Mouse (Mus musculus): ENCODE data around the gene Gpx4. TPM values are rescaled to one million over a fixed set of nuclear protein-coding genes. Genes with fewer than 3 reads are reported as not detected.

Gene Gpx4
- polyA plus RNA-seq, 1 experiment from 2014 or later, result 1,058 TPM

GRCm38 (mm10) chr10:80072623-80073489 is 25.9 kb downstream of the Gpx4 start:
- Histone ChIP-seq H3K36me3 (ENCODE audit: insufficient read depth, low read length) (peaks cover 3% of the 10 kb centered on the region; the same call in 1 of the 2 replicates), H3K27ac (ENCODE audit: low read length) (peak overlapping the region; percentile 93; the same call in 1 of the 2 replicates), H3K4me2 (replicated peaks; ENCODE audit: low read depth, low read length) (0 out of 2 replicates have a peak overlapping the region, but pooled peaks have one; percentile 8), H3K4me1 (ENCODE audit: insufficient read depth, low read depth, low read length) (peaks cover 45% of the 10 kb centered on the region), H3K9me3 (ENCODE audit: low read length) (no peaks in the 10 kb centered on the region), H3K9ac (replicated peaks; ENCODE audit: low read depth) (peak overlapping the region; percentile 16; the same call in 1 of the 2 replicates), H3K27me3 (replicated peaks; ENCODE audit: insufficient read depth, low read length) (no peaks in the 10 kb centered on the region), H3K4me3 (ENCODE audit: low read depth, low read length) (no peak overlapping the region)
- WGBS, result 73% methylated on average over 20 of the region's 20 CpGs
- no peak for TF ChIP-seq CTCF (IDR thresholded peaks at IDR 0.05)
- TF ChIP-seq EP300 (IDR thresholded peaks at IDR 0.05), result 0 out of 2 replicates have a peak, but pooled peaks have one; percentile 21
- DNase-seq (ENCODE audit: low spot score) (peak; percentile 30), ATAC-seq (no peak)

- peaks cover 45% of the 10 kb centered on the region for H3K4me1 ChIP-seq (ENCODE audit: insufficient read depth, low read depth, low read length)
- 17% methylated on average over 28 of the region's 28 CpGs for WGBS
- DNase-seq (ENCODE audit: low spot score), result peak; percentile 96
Observed at GRCm38 (mm10) chr10:80074813-80075601, 28.0 kb downstream of the Gpx4 start.

GRCm38 (mm10) chr10:80075924-80076323 is 29.0 kb downstream of the Gpx4 start:
- Histone ChIP-seq H3K4me1 (ENCODE audit: insufficient read depth, low read depth, low read length) (peaks cover 45% of the 10 kb centered on the region), H3K4me3 (ENCODE audit: low read depth, low read length) (no peak overlapping the region), H3K27ac (ENCODE audit: low read length) (peak overlapping the region; percentile 95), H3K9ac (replicated peaks; ENCODE audit: low read depth) (no peak overlapping the region), H3K9me3 (ENCODE audit: low read length) (no peaks in the 10 kb centered on the region), H3K27me3 (replicated peaks; ENCODE audit: insufficient read depth, low read length) (no peaks in the 10 kb centered on the region), H3K4me2 (replicated peaks; ENCODE audit: low read depth, low read length) (no peak overlapping the region), H3K36me3 (ENCODE audit: insufficient read depth, low read length) (peaks cover 26% of the 10 kb centered on the region)
- ATAC-seq, result no peak
- DNase-seq (ENCODE audit: low spot score), result no peak
- WGBS, result 82% methylated on average over 1 of the region's 1 CpGs
- TF ChIP-seq CTCF (IDR thresholded peaks at IDR 0.05) (peak; percentile 18; the same call in 1 of the 2 replicates), EP300 (IDR thresholded peaks at IDR 0.05) (no peak)

More at GRCm38 (mm10) chr10:80074813-80075601, 28.0 kb downstream of the Gpx4 start:
- Histone ChIP-seq H3K27me3 (replicated peaks; ENCODE audit: insufficient read depth, low read length) (no peaks in the 10 kb centered on the region), H3K9me3 (ENCODE audit: low read length) (no peaks in the 10 kb centered on the region), H3K27ac (ENCODE audit: low read length) (peak overlapping the region; percentile 95), H3K36me3 (ENCODE audit: insufficient read depth, low read length) (peaks cover 18% of the 10 kb centered on the region; the same call in 1 of the 2 replicates), H3K4me2 (replicated peaks; ENCODE audit: low read depth, low read length) (peak overlapping the region; percentile 62), H3K9ac (replicated peaks; ENCODE audit: low read depth) (peak overlapping the region; percentile 60), H3K4me3 (ENCODE audit: low read depth, low read length) (peak overlapping the region; percentile 42)
- TF ChIP-seq EP300 (IDR thresholded peaks at IDR 0.05) (peak; percentile 81), CTCF (IDR thresholded peaks at IDR 0.05) (peak; percentile 73)
- peak; percentile 84 for ATAC-seq

- no peak overlapping the region for H3K4me2 ChIP-seq (replicated peaks; ENCODE audit: low read depth, low read length)
- ATAC-seq (no peak), DNase-seq (ENCODE audit: low spot score) (no peak)
- no peaks in the 10 kb centered on the region for H3K27me3 ChIP-seq (replicated peaks; ENCODE audit: insufficient read depth, low read length)
- H3K4me3 ChIP-seq (ENCODE audit: low read depth, low read length), result no peak overlapping the region
- H3K4me1 ChIP-seq (ENCODE audit: insufficient read depth, low read depth, low read length), result peaks cover 42% of the 10 kb centered on the region
- peak overlapping the region; percentile 95; the same call in 1 of the 2 replicates for H3K27ac ChIP-seq (ENCODE audit: low read length)
- H3K9ac ChIP-seq (replicated peaks; ENCODE audit: low read depth), result no peak overlapping the region
- no peak for TF ChIP-seq EP300 (IDR thresholded peaks at IDR 0.05)
- TF ChIP-seq CTCF (IDR thresholded peaks at IDR 0.05), result no peak
- no peaks in the 10 kb centered on the region for H3K9me3 ChIP-seq (ENCODE audit: low read length)
- 86% methylated on average over 4 of the region's 4 CpGs for whole genome bisulfite sequencing
- H3K36me3 ChIP-seq (ENCODE audit: insufficient read depth, low read length), result peaks cover 30% of the 10 kb centered on the region
Observed at GRCm38 (mm10) chr10:80076386-80076785, 29.4 kb downstream of the Gpx4 start.

- Histone ChIP-seq H3K36me3 (ENCODE audit: insufficient read depth, low read length) (peaks cover 38% of the 10 kb centered on the region), H3K9me3 (ENCODE audit: low read length) (no peaks in the 10 kb centered on the region), H3K27ac (ENCODE audit: low read length) (no peak overlapping the region), H3K4me2 (replicated peaks; ENCODE audit: low read depth, low read length) (no peak overlapping the region), H3K4me1 (ENCODE audit: insufficient read depth, low read depth, low read length) (peaks cover 33% of the 10 kb centered on the region), H3K4me3 (ENCODE audit: low read depth, low read length) (no peak overlapping the region), H3K9ac (replicated peaks; ENCODE audit: low read depth) (no peak overlapping the region), H3K27me3 (replicated peaks; ENCODE audit: insufficient read depth, low read length) (no peaks in the 10 kb centered on the region)
- no peak for ATAC-seq
- DNase-seq (ENCODE audit: low spot score), result no peak
- WGBS, result 89% methylated on average over 5 of the region's 5 CpGs
- TF ChIP-seq CTCF (IDR thresholded peaks at IDR 0.05) (no peak), EP300 (IDR thresholded peaks at IDR 0.05) (no peak)
Observed at GRCm38 (mm10) chr10:80077312-80077711, 30.3 kb downstream of the Gpx4 start.

GRCm38 (mm10) chr10:80078366-80078765 is 31.4 kb downstream of the Gpx4 start:
- Histone ChIP-seq H3K4me3 (ENCODE audit: low read depth, low read length) (no peak overlapping the region), H3K9me3 (ENCODE audit: low read length) (no peaks in the 10 kb centered on the region), H3K9ac (replicated peaks; ENCODE audit: low read depth) (no peak overlapping the region), H3K4me2 (replicated peaks; ENCODE audit: low read depth, low read length) (no peak overlapping the region), H3K4me1 (ENCODE audit: insufficient read depth, low read depth, low read length) (peaks cover 23% of the 10 kb centered on the region), H3K27me3 (replicated peaks; ENCODE audit: insufficient read depth, low read length) (no peaks in the 10 kb centered on the region), H3K27ac (ENCODE audit: low read length) (no peak overlapping the region), H3K36me3 (ENCODE audit: insufficient read depth, low read length) (peaks cover 40% of the 10 kb centered on the region)
- ATAC-seq (no peak), DNase-seq (ENCODE audit: low spot score) (no peak)
- WGBS, result 94% methylated on average over 1 of the region's 1 CpGs
- TF ChIP-seq EP300 (IDR thresholded peaks at IDR 0.05) (no peak), CTCF (IDR thresholded peaks at IDR 0.05) (no peak)

Measured in lung, postnatal 0 days (tissue).